Mouse (Mus musculus) ES-Bruce4 (cell line): ENCODE results near the gene Gpbar1. TPM values are rescaled to one million over a fixed set of nuclear protein-coding genes. Genes with fewer than 3 reads are reported as not detected.

ENCODE experiments used
- H3K27ac ChIP-seq: 2 replicates; pipeline ENCODE4 v1.5.1; 2012; ENCODE audit warnings: low read length, inconsistent platforms; ENCODE audit not compliant: insufficient read depth
- H3K27me3 ChIP-seq: 2 replicates; pipeline ENCODE4 v1.6.1; 2012; ENCODE audit warnings: mild to moderate bottlenecking, low read length, inconsistent platforms; ENCODE audit not compliant: control insufficient read depth, poor library complexity, insufficient read depth, severe bottlenecking
- H3K36me3 ChIP-seq: 2 replicates; pipeline ENCODE4 v1.6.1; 2012; ENCODE audit warnings: inconsistent platforms, mild to moderate bottlenecking, low read length, moderate library complexity; ENCODE audit not compliant: control insufficient read depth, poor library complexity, insufficient read depth, severe bottlenecking
- H3K4me1 ChIP-seq: one replicate; pipeline ENCODE4 v1.8.1; 2011; ENCODE audit warnings: low read length; ENCODE audit not compliant: control insufficient read depth, insufficient read depth
- H3K4me3 ChIP-seq: 2 replicates; pipeline ENCODE4 v1.5.1; 2011; ENCODE audit warnings: low read depth, mild to moderate bottlenecking, low read length
- H3K9ac ChIP-seq: 2 replicates; pipeline ENCODE4 v1.6.1; 2012; ENCODE audit warnings: low read depth, mild to moderate bottlenecking, inconsistent platforms; ENCODE audit not compliant: poor library complexity, severe bottlenecking
- H3K9me3 ChIP-seq: replicated peaks from 2 replicates; pipeline ENCODE4 v1.6.1; 2012; ENCODE audit warnings: mild to moderate bottlenecking, low read length, inconsistent platforms; ENCODE audit not compliant: control insufficient read depth, poor library complexity, insufficient read depth, severe bottlenecking
- CTCF ChIP-seq: IDR thresholded peaks from one replicate; pipeline ENCODE4 v1.8.1; 2011; ENCODE audit warnings: low read depth, low read length
- EP300 ChIP-seq: IDR thresholded peaks from 2 replicates; pipeline ENCODE4 v1.6.1; 2011; ENCODE audit warnings: low read depth, low read length; ENCODE audit not compliant: insufficient read depth
- POLR2A ChIP-seq: IDR thresholded peaks from one replicate; pipeline ENCODE4 v1.8.1; 2011; ENCODE audit warnings: low read length; ENCODE audit not compliant: insufficient read depth
- polyA plus RNA-seq: library from polyadenylated mRNA; stranded (reverse); fragments of >200 nt; gene quantifications from 2 replicates; pipeline ENCODE4 v1.2.4, GENCODE M21; 2011; ENCODE audit warnings: low read depth; ENCODE audit not compliant: missing spikeins, insufficient read depth, insufficient read length

Gene Gpbar1
- polyA plus RNA-seq, 1 experiment = not detected

DNA sequence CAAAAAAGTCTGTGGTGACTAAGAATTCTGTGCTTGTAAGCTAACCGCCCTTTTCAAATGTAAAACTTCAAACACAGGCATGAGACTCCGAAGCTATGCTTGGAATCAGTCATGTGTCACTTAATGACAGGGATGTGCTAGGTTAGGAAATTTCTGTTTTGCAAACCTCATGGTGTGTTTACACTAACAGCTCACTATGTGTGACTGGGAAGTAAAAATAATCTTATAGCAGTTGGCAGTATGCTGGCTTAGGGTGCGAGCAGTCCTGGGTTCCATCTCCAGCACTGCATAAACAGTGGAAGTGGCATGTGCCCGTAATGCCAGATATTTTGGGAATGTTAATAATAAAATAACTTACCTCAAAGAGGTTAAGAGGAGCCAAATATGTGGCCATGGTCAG, 26.6 kb downstream of the Gpbar1 start:
- H3K9me3 ChIP-seq = no peaks in the 10 kb centered on the region

DNA sequence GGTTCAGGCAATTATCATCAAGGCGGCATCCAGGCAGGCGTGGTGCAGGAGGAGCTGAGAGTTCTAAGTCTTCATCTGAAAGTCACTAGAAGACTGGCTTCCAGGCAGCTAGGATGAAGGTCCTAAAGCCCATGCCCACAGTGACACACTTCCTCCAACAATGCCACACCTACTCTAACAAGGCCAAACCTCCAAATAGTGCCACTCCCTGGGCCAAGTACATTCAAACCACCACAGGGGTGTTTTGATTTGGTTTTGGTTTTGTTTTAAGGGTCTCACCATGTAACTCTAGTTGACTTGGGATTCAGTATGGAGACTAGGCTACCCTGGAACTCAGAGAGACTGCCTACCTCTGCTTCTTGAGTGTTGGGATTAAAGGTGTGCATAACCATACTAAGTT, 27.2 kb downstream of the Gpbar1 start, which contains the start of gene Tmbim1:
TSS of gene Tmbim1 (minus strand) at position 101 of the 400 bp plus-strand sequence.
- Histone ChIP-seq H3K27ac (peak within 1 kb of the TSS; percentile 18), H3K9ac (peak within 1 kb of the TSS; percentile 73)

More for the DNA sequence above, 26.6 kb downstream of the Gpbar1 start:
- peaks cover 6% of the 10 kb centered on the region for H3K4me1 ChIP-seq
- H3K27me3 ChIP-seq = no peaks in the 10 kb centered on the region
- no peak for TF ChIP-seq EP300
- no peak for TF ChIP-seq CTCF
- no peak for TF ChIP-seq POLR2A
- H3K9ac ChIP-seq = no peak overlapping the region
- no peak overlapping the region for H3K4me3 ChIP-seq
- H3K27ac ChIP-seq = no peak overlapping the region
- no peaks in the 10 kb centered on the region for H3K36me3 ChIP-seq

DNA sequence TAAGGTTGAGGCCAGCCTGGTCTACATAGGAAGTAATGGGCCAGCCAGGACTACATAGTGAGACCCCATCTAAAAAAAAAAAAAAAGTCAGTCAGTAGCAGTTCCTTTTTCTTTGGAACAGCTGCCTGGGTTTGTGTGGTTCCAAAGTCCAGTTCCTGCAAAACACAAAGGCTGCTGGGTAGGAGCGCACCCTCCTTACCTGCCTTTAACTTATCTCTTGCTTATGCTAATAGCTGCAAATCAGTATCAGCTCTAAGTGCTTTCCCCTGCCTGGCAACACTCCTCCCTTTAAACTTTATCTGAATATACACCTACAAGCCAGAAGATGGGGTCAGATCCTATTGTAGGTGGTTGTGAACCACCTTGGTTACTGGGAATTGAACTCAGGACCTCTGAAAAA, 28.8 kb downstream of the Gpbar1 start:
- TF ChIP-seq EP300 (no peak), CTCF (no peak), POLR2A (no peak)
- H3K27me3 ChIP-seq = no peaks in the 10 kb centered on the region

More for the DNA sequence above, 27.2 kb downstream of the Gpbar1 start, which contains the start of gene Tmbim1:
- Histone ChIP-seq H3K4me1 (peaks cover 6% of the 10 kb centered on the region), H3K27me3 (no peaks in the 10 kb centered on the region), H3K9me3 (no peaks in the 10 kb centered on the region), H3K4me3 (peak within 1 kb of the TSS; percentile 71; the same call in 1 of the 2 replicates), H3K36me3 (no peaks in the 10 kb centered on the region)
- no peak for TF ChIP-seq POLR2A
- TF ChIP-seq EP300 = no peak

GRCm38 (mm10) chr1:74308001-74308964, 29.9 kb downstream of the Gpbar1 start:
- peak overlapping the region; percentile 94 for H3K27ac ChIP-seq
- peaks cover 2% of the 10 kb centered on the region for H3K4me1 ChIP-seq
- no peaks in the 10 kb centered on the region for H3K27me3 ChIP-seq
- H3K36me3 ChIP-seq = no peaks in the 10 kb centered on the region
- no peak overlapping the region for H3K4me3 ChIP-seq
- H3K9me3 ChIP-seq = no peaks in the 10 kb centered on the region
- H3K9ac ChIP-seq = no peak overlapping the region
- TF ChIP-seq POLR2A (no peak), EP300 (peak; percentile 28; the same call in 1 of the 2 replicates)

More for the DNA sequence above, 28.8 kb downstream of the Gpbar1 start:
- Histone ChIP-seq H3K4me1 (peaks cover 6% of the 10 kb centered on the region), H3K36me3 (no peaks in the 10 kb centered on the region), H3K9ac (no peak overlapping the region), H3K9me3 (no peaks in the 10 kb centered on the region), H3K4me3 (no peak overlapping the region), H3K27ac (peak overlapping the region; percentile 94)

- no peak for TF ChIP-seq CTCF
- TF ChIP-seq EP300 = peak; percentile 51; the same call in 1 of the 2 replicates
- no peaks in the 10 kb centered on the region for H3K9me3 ChIP-seq
- H3K36me3 ChIP-seq = no peaks in the 10 kb centered on the region
- no peaks in the 10 kb centered on the region for H3K27me3 ChIP-seq
- H3K4me3 ChIP-seq = no peak overlapping the region
- no peak overlapping the region for H3K9ac ChIP-seq
- H3K27ac ChIP-seq = peak overlapping the region; percentile 74
- H3K4me1 ChIP-seq = peaks cover 2% of the 10 kb centered on the region
These were observed 31.4 kb downstream of the Gpbar1 start for GRCm38 (mm10) chr1:74309767-74310166.

- H3K27me3 ChIP-seq = no peaks in the 10 kb centered on the region
- H3K4me1 ChIP-seq = peaks cover 2% of the 10 kb centered on the region
- no peak overlapping the region for H3K27ac ChIP-seq
- H3K9ac ChIP-seq = no peak overlapping the region
- TF ChIP-seq CTCF = no peak
- no peak for TF ChIP-seq POLR2A
- TF ChIP-seq EP300 = no peak
- H3K36me3 ChIP-seq = no peaks in the 10 kb centered on the region
- H3K4me3 ChIP-seq = no peak overlapping the region
- no peaks in the 10 kb centered on the region for H3K9me3 ChIP-seq
These were observed 34.8 kb downstream of the Gpbar1 start for GRCm38 (mm10) chr1:74313049-74313692.
